Mouse (Mus musculus): ENCODE measurements around the gene Hectd4.

Gene Hectd4

DNA sequence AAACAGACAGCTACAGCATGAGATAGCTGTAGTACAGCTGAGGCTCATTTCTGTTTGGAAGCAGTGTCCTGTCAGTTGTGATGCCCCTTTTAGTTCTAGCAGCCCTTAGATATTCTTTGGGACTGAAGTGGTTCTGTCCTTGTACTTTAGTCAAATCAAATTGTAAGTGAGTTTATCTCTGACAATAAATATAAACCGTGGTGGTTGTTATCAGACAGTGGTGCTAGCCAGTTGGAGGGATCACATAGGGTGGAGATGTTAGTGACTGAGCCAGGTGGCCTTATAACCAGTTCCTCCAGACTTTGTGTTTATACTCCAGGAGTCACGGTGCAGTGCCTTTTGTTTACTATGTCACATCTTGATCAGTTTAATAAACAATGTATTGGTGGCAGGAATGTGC lies 13.7 kb downstream of the Hectd4 start:
- ATAC-seq (ENCODE audit: low TSS enrichment) = no peak

- ATAC-seq (ENCODE audit: low TSS enrichment) = peak; percentile 95
Measured at GRCm38 (mm10) chr5:121236171-121236570, 16.2 kb downstream of the Hectd4 start.

DNA sequence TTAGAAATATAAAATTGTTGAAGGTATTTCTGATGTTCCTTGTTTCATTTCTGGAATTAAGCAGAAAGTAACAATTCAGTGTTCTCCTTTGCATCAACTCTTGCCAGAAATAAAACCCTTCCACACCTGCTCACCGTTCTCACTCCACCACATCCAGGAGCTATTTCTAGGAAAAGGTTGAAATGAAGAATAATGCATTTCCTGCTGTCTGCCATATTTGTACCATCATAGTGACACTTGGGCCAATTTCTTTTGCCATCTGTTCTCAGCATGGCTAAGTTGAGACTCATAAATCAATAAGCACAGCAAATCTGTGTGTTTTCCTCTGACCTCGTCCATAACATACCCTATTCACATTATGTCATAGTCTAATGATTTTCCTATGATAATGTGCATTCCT lies 18.2 kb downstream of the Hectd4 start:
- ATAC-seq (ENCODE audit: low TSS enrichment) = no peak

GRCm38 (mm10) chr5:121239846-121240245 lies 19.8 kb downstream of the Hectd4 start:
- ATAC-seq (ENCODE audit: low TSS enrichment) = no peak

DNA sequence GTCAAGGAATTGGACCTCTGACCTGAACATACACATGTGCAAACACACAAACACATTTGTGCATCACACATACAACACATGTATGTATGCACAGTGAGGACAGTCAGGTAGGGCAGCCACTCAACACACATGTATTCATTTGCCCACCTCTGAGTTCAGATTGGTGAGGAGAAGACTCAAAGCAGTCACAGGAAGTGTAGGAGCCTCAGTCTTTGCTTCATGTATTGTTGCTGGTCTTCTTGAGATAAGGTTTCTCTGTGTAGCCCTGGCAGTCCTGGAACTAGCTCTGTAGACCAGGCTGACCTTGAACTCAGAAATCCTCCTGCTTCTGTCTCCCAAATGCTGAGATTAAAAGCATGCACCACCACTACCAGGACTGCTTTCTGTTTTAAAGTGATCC lies 21.2 kb downstream of the Hectd4 start:
- no peak for ATAC-seq (ENCODE audit: low TSS enrichment)

- no peak for ATAC-seq (ENCODE audit: low TSS enrichment)
Measured at GRCm38 (mm10) chr5:121242261-121242660, 22.2 kb downstream of the Hectd4 start.

DNA sequence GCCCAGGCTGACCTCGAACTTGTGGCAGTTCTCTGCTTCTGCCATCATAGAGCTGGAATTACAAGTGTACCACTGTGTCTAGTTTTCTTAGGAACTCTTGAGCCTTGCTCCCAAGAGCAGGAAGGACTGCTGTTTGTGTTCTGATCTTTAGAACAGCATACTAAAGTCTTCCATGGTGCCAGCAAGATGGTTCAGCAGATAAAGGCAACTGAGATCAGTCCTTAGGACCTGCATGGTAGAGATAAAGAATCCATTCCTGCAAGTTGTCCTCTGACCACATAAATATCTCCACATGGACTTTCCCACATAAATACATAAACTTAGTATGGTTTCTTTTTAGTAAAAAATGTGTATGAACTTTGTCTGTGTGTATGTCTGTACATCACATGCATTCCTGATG lies 22.7 kb downstream of the Hectd4 start:
- no peak for ATAC-seq (ENCODE audit: low TSS enrichment)

GRCm38 (mm10) chr5:121243676-121244364 lies 23.8 kb downstream of the Hectd4 start:
- no peak for ATAC-seq (ENCODE audit: low TSS enrichment)

DNA sequence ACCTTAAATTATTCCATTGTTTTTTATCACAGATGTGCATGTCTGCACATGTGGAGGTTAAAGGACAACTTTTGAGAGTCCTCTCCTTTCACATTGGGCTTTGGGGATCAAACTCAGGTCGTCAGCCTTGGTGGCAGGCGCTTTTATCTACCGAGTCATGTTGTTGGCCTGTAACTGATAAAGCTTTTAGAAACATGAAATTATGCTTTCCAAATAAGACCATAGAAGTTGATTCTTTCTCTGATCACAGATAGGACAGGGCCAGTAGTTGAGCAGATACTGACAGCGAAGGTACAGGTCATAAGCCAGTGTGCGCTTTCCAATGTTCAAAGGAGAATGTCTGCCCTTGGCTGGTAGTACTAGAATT lies 24.3 kb downstream of the Hectd4 start:
- ATAC-seq (ENCODE audit: low TSS enrichment) = no peak

DNA sequence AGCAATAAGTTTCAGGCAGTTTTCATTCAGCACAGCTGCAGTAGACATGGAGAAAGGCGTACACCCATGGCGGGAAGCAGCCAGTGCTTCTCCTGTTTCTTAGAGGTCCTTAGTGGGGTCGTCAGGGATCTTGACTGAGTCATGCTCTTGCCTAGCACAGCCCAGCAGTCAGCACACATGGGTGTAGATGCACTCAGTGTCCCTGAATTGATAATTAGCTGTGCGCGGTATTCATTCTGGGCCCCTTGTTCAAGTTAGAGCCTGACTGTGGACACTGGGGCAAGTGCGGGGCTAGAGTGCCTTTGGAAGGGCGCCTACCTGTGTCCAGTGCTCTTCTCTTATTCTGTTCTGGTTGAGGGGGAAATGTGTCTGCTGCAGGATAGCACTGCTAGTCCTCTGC lies 25.2 kb downstream of the Hectd4 start:
- ATAC-seq (ENCODE audit: low TSS enrichment) = no peak

- ATAC-seq (ENCODE audit: low TSS enrichment) = peak; percentile 72; the same call in 1 of the 2 replicates
Measured at GRCm38 (mm10) chr5:121248766-121249394, 28.9 kb downstream of the Hectd4 start.

- no peak for ATAC-seq (ENCODE audit: low TSS enrichment)
Measured at GRCm38 (mm10) chr5:121249693-121250092, 29.7 kb downstream of the Hectd4 start.

GRCm38 (mm10) chr5:121251813-121252212 lies 31.8 kb downstream of the Hectd4 start:
- ATAC-seq (ENCODE audit: low TSS enrichment) = no peak

- ATAC-seq (ENCODE audit: low TSS enrichment) = no peak
Measured at GRCm38 (mm10) chr5:121253816-121254497, 33.9 kb downstream of the Hectd4 start.

DNA sequence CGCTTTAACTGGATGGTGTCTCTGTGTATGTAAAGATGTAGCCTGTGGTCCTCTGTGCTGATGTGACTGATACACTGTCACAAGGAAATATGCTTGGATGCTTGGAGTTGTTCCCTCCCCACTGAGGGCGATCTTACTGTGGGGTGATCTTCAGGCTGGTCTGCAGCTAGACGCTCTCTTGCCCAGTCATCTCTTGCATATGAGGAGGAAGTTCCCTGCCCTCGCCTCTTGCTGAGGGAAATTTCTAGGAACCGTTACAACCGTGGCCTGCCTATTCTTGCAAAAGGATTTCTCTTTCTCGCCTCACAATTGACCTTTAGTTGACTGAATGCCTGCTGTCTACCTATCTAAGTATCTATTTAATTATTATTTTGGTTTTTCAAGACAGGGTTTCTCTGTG lies 35.0 kb downstream of the Hectd4 start:
- no peak for ATAC-seq (ENCODE audit: low TSS enrichment)

DNA sequence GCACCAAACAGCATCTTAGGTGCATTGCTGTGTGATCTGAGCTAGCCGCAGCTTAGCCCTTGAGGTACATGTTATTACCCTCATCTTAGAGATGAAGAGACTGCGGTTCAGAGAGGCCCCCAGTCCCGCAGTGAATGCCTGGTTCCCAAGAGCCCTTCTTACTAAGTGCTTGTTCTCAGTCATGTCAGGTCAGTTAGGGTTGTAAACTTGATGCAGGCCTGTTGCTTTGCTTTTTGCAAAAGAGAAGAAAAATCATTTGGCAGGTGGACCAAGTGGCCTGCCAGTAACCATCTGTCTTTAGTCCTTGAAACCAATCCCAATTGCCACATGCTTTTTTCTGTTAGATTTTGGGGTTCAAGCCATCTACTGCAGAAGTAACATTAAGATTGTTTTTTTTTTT lies 41.8 kb downstream of the Hectd4 start:
- no peak for ATAC-seq (ENCODE audit: low TSS enrichment)

GRCm38 (mm10) chr5:121262415-121262814 lies 42.4 kb downstream of the Hectd4 start:
- no peak for ATAC-seq (ENCODE audit: low TSS enrichment)

DNA sequence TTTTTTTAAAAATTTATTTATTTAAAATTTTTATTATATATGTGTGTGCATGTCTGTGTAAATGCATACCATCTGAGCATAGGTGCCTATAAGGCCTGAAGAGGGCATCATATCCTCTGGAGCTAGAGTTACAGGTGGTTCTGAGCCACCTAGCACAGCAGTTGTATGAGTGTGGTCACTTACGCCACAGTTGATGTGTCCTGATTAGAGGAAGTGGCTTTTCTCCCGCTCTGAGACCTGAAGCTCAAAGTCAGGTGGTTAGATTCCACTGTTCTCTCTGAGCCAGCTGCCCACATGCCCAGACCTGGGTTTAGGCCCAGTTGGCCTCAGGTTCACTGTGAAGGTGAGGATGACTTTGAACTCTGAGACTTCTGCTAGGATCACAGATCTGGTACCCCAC lies 44.6 kb downstream of the Hectd4 start:
- no peak for ATAC-seq (ENCODE audit: low TSS enrichment)

- ATAC-seq (ENCODE audit: low TSS enrichment) = peak; percentile 73
Measured at GRCm38 (mm10) chr5:121266741-121267382, 46.8 kb downstream of the Hectd4 start.

DNA sequence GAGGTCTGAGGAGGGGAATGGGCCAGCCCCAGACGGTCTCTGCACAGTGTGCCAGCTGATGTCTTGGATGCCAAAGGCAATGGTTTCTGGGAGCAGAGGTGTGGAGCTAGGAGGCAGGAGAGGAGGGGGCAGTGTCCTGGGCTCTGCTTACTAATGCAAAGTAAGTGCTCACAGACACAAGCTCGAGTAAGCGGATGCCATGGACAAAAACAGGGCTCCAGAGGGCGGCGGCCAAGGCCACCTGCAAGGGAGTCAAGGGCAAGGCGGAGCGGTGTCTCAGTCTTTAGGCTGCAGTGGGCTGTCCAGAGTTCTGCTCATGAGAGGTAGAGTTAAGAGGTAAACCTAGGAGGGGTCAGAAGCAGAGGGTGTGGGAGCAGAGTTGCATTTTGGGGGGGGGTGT lies 51.0 kb downstream of the Hectd4 start:
- ATAC-seq (ENCODE audit: low TSS enrichment) = no peak

- no peak for ATAC-seq (ENCODE audit: low TSS enrichment)
Measured at GRCm38 (mm10) chr5:121276808-121277207, 56.8 kb downstream of the Hectd4 start.

- ATAC-seq (ENCODE audit: low TSS enrichment) = no peak
Measured at GRCm38 (mm10) chr5:121280456-121280855, 60.4 kb downstream of the Hectd4 start.

GRCm38 (mm10) chr5:121283051-121283450 lies 63.0 kb downstream of the Hectd4 start:
- ATAC-seq (ENCODE audit: low TSS enrichment) = no peak

Measured in frontal cortex, adult (tissue).